Mouse (Mus musculus) heart, embryonic 13.5 days (tissue): Measurements from ENCODE around the gene Tsku. TPM values are rescaled to one million over a fixed set of nuclear protein-coding genes. Genes with fewer than 3 reads are reported as not detected.

Experiments
- ATAC-seq: fragments of 200-750 bp; cut with Nextera tagmentation; 2 replicates; pipeline ENCODE4 v1.8.0; 2017; ENCODE audit warnings: moderate TSS enrichment; ENCODE audit not compliant: insufficient number of reproducible peaks, low FRiP score, low TSS enrichment; ENCODE audit errors: extremely low read depth
- H3K27ac ChIP-seq: fragments of 300-500 bp; sonication (generic); replicated peaks from 2 replicates; pipeline ENCODE4 v1.5.1; 2015; ENCODE audit warnings: moderate library complexity, mild to moderate bottlenecking, inconsistent platforms
- H3K27me3 ChIP-seq: fragments of 300-500 bp; sonication (generic); replicated peaks from 2 replicates; pipeline ENCODE4 v1.6.1; 2015; ENCODE audit warnings: mild to moderate bottlenecking, inconsistent platforms
- H3K36me3 ChIP-seq: fragments of 300-500 bp; sonication (generic); 2 replicates; pipeline ENCODE4 v1.6.1; 2015; ENCODE audit warnings: mild to moderate bottlenecking, inconsistent platforms
- H3K4me1 ChIP-seq: fragments of 300-500 bp; sonication (generic); 2 replicates; pipeline ENCODE4 v1.6.1; 2015; ENCODE audit warnings: inconsistent platforms
- H3K4me2 ChIP-seq: fragments of 300-500 bp; sonication (generic); 2 replicates; pipeline ENCODE4 v1.6.1; 2015; ENCODE audit warnings: inconsistent platforms, mild to moderate bottlenecking, moderate library complexity
- H3K4me3 ChIP-seq: fragments of 300-500 bp; sonication (generic); 2 replicates; pipeline ENCODE4 v1.5.1; 2015; ENCODE audit warnings: moderate library complexity, mild to moderate bottlenecking, inconsistent platforms
- H3K9ac ChIP-seq: fragments of 300-500 bp; sonication (generic); 2 replicates; pipeline ENCODE4 v1.6.1; 2015; ENCODE audit warnings: inconsistent platforms, mild to moderate bottlenecking, moderate library complexity
- H3K9me3 ChIP-seq: fragments of 300-500 bp; sonication (generic); 2 replicates; pipeline ENCODE4 v1.6.1; 2016; ENCODE audit warnings: inconsistent platforms
- WGBS: fragments of 180-500 bp; shearing (Covaris S2); methylation state at CpG from one replicate; pipeline ENCODE4 v1.1.7; 2015; ENCODE audit warnings: mixed read lengths; 5-methylcytosine and 5-hydroxymethylcytosine counted together
- polyA plus RNA-seq: library from polyadenylated mRNA; unstranded; fragments of >200 nt; fragmentation: Nextera tagmentation; extraction: Ambion mirVana; gene quantifications from 2 replicates; pipeline ENCODE4 v1.2.1, GENCODE M21; 2015

Tsku gene
- polyA plus RNA-seq, 1 experiment from 2014 or later = 5.7 TPM

- H3K4me1 ChIP-seq = peaks cover 16% of the 10 kb centered on the region
- H3K9me3 ChIP-seq = no peaks in the 10 kb centered on the region
- WGBS = 74% methylated on average over 1 of the region's 1 CpGs
- H3K4me3 ChIP-seq = no peak overlapping the region
- H3K36me3 ChIP-seq = no peaks in the 10 kb centered on the region
- H3K27ac ChIP-seq = no peak overlapping the region
- 0 out of 2 replicates have a peak, but pooled peaks cover 3% of the 10 kb centered on the region for H3K27me3 ChIP-seq
- ATAC-seq = no peak
- no peak overlapping the region for H3K4me2 ChIP-seq
- no peak overlapping the region for H3K9ac ChIP-seq
Observed at GRCm38 (mm10) chr7:98324228-98324627, 36.9 kb downstream of the Tsku start.

- Histone ChIP-seq H3K4me3 (no peak overlapping the region), H3K27ac (no peak overlapping the region), H3K36me3 (no peaks in the 10 kb centered on the region), H3K9ac (no peak overlapping the region), H3K27me3 (0 out of 2 replicates have a peak, but pooled peaks cover 3% of the 10 kb centered on the region), H3K4me1 (peaks cover 16% of the 10 kb centered on the region), H3K4me2 (no peak overlapping the region), H3K9me3 (no peaks in the 10 kb centered on the region)
- WGBS = 43% methylated on average over 5 of the region's 5 CpGs
- ATAC-seq = no peak
Observed at GRCm38 (mm10) chr7:98323288-98324019, 37.7 kb downstream of the Tsku start.

- 0 out of 2 replicates have a peak, but pooled peaks cover 3% of the 10 kb centered on the region for H3K27me3 ChIP-seq
- H3K4me2 ChIP-seq = no peak overlapping the region
- no peaks in the 10 kb centered on the region for H3K36me3 ChIP-seq
- no peak overlapping the region for H3K27ac ChIP-seq
- no peak overlapping the region for H3K4me3 ChIP-seq
- H3K4me1 ChIP-seq = peaks cover 16% of the 10 kb centered on the region
- H3K9me3 ChIP-seq = no peaks in the 10 kb centered on the region
- no peak for ATAC-seq
- H3K9ac ChIP-seq = no peak overlapping the region
- 48% methylated on average over 3 of the region's 3 CpGs for WGBS
Observed at GRCm38 (mm10) chr7:98322415-98322814, 38.7 kb downstream of the Tsku start.

- no peak within 1 kb of the TSS for H3K4me3 ChIP-seq
- peaks cover 16% of the 10 kb centered on the region for H3K4me1 ChIP-seq
- ATAC-seq = no peak
- no peak within 1 kb of the TSS for H3K27ac ChIP-seq
- no peak within 1 kb of the TSS for H3K9ac ChIP-seq
- H3K9me3 ChIP-seq = no peaks in the 10 kb centered on the region
- 72% methylated on average over 2 of the region's 2 CpGs for WGBS
- no peak within 1 kb of the TSS for H3K4me2 ChIP-seq
- H3K27me3 ChIP-seq = no peaks in the 10 kb centered on the region
- H3K36me3 ChIP-seq = no peaks in the 10 kb centered on the region
Observed at GRCm38 (mm10) chr7:98321083-98321482, 40.0 kb downstream of the Tsku start, which contains the start of gene Acer3. Acer3 (minus strand) TSS chr7:98321208.

GRCm38 (mm10) chr7:98320006-98320556 is 41.0 kb downstream of the Tsku start:
- no peaks in the 10 kb centered on the region for H3K27me3 ChIP-seq
- H3K4me3 ChIP-seq = no peak overlapping the region
- no peak overlapping the region for H3K4me2 ChIP-seq
- H3K36me3 ChIP-seq = no peaks in the 10 kb centered on the region
- no peak overlapping the region for H3K9ac ChIP-seq
- peaks cover 16% of the 10 kb centered on the region for H3K4me1 ChIP-seq
- H3K9me3 ChIP-seq = no peaks in the 10 kb centered on the region
- H3K27ac ChIP-seq = no peak overlapping the region
- no peak for ATAC-seq
- 84% methylated on average over 7 of the region's 7 CpGs for WGBS

- H3K27me3 ChIP-seq = peaks cover 4% of the 10 kb centered on the region
- no peak overlapping the region for H3K4me2 ChIP-seq
- H3K9me3 ChIP-seq = no peaks in the 10 kb centered on the region
- no peaks in the 10 kb centered on the region for H3K36me3 ChIP-seq
- no peaks in the 10 kb centered on the region for H3K4me1 ChIP-seq
- H3K9ac ChIP-seq = no peak overlapping the region
- WGBS = 54% methylated on average over 2 of the region's 2 CpGs
- ATAC-seq = no peak
- no peak overlapping the region for H3K4me3 ChIP-seq
- no peak overlapping the region for H3K27ac ChIP-seq
Observed at GRCm38 (mm10) chr7:98316568-98316967, 44.6 kb downstream of the Tsku start.

- Histone ChIP-seq H3K27ac (no peak overlapping the region), H3K4me1 (no peaks in the 10 kb centered on the region), H3K4me2 (no peak overlapping the region), H3K9me3 (no peaks in the 10 kb centered on the region), H3K4me3 (no peak overlapping the region), H3K36me3 (no peaks in the 10 kb centered on the region), H3K27me3 (peaks cover 4% of the 10 kb centered on the region), H3K9ac (no peak overlapping the region)
- no peak for ATAC-seq
- WGBS = 72% methylated on average over 2 of the region's 2 CpGs
Observed at GRCm38 (mm10) chr7:98315087-98315486, 46.0 kb downstream of the Tsku start.

GRCm38 (mm10) chr7:98312185-98312920 is 48.8 kb downstream of the Tsku start:
- Histone ChIP-seq H3K9me3 (no peaks in the 10 kb centered on the region), H3K9ac (no peak overlapping the region), H3K27ac (no peak overlapping the region), H3K4me2 (no peak overlapping the region), H3K4me1 (peaks cover 19% of the 10 kb centered on the region), H3K4me3 (no peak overlapping the region), H3K27me3 (peaks cover 4% of the 10 kb centered on the region), H3K36me3 (no peaks in the 10 kb centered on the region)
- WGBS = 50% methylated on average over 4 of the region's 4 CpGs
- no peak for ATAC-seq

- Histone ChIP-seq H3K36me3 (no peaks in the 10 kb centered on the region), H3K9ac (no peak overlapping the region), H3K27ac (no peak overlapping the region), H3K4me3 (no peak overlapping the region), H3K4me1 (peaks cover 22% of the 10 kb centered on the region), H3K27me3 (peaks cover 4% of the 10 kb centered on the region), H3K4me2 (no peak overlapping the region), H3K9me3 (no peaks in the 10 kb centered on the region)
- 60% methylated on average over 6 of the region's 6 CpGs for WGBS
- ATAC-seq = no peak
Observed at GRCm38 (mm10) chr7:98310266-98310665, 50.9 kb downstream of the Tsku start.

- H3K4me1 ChIP-seq = peaks cover 22% of the 10 kb centered on the region
- peak overlapping the region; percentile 90 for H3K4me2 ChIP-seq
- peak overlapping the region; percentile 68 for H3K27ac ChIP-seq
- peak overlapping the region; percentile 87 for H3K9ac ChIP-seq
- H3K27me3 ChIP-seq = peaks cover 4% of the 10 kb centered on the region
- no peaks in the 10 kb centered on the region for H3K9me3 ChIP-seq
- no peaks in the 10 kb centered on the region for H3K36me3 ChIP-seq
- ATAC-seq = peak; percentile 98
- H3K4me3 ChIP-seq = peak overlapping the region; percentile 70
- WGBS = under 1% methylated on average over 51 of the region's 53 CpGs
Observed at GRCm38 (mm10) chr7:98309219-98310030, 51.7 kb downstream of the Tsku start.
